Comparison of ENCODE assay signal across 20 mouse cellular contexts in genomic region chr4:129571551-129572084, GRCm38 (mm10). TPM values are rescaled to one million over a fixed set of nuclear protein-coding genes. Genes with fewer than 3 reads are reported as not detected.
DNase-seq lines count a peak whose midpoint lies in the region; ATAC-seq lines count a peak whose summit lies in the region.
"Had no signal": no experiment of that assay in that cellular context is flagged by ENCODE, and none has a peak within 500 bp of the region (broad histone marks: within the 10 kb centered on the region; RNA-seq: fewer than 3 reads in every experiment).

No protein-coding gene starts in this region.

- no peak overlapping the region for H3K4me3 ChIP-seq in midbrain, embryonic 11.5 days (ENCODE audit: low read depth, low read length)
- H3K4me3 ChIP-seq: forebrain, embryonic 13.5 days; layer of hippocampus, adult 2 months; limb, embryonic 12.5 days; midbrain, embryonic 12.5 days had no signal

- no peaks in the 10 kb centered on the region for H3K4me1 ChIP-seq in midbrain, embryonic 11.5 days (ENCODE audit: control insufficient read depth, insufficient read depth, low read length)
- H3K4me1 ChIP-seq: forebrain, embryonic 13.5 days; midbrain, embryonic 12.5 days had no signal

- H3K9ac ChIP-seq in midbrain, embryonic 11.5 days (ENCODE audit: low read length): no peak overlapping the region
- H3K9ac ChIP-seq: forebrain, embryonic 13.5 days; hindbrain, embryonic 14.5 days; limb, embryonic 12.5 days; midbrain, embryonic 12.5 days had no signal

- WGBS in midbrain, embryonic 11.5 days: 76% methylated on average over 8 of the region's 8 CpGs

- H3K4me2 ChIP-seq in midbrain, embryonic 11.5 days: no peak overlapping the region
- H3K4me2 ChIP-seq: forebrain, embryonic 13.5 days; hindbrain, embryonic 14.5 days; limb, embryonic 12.5 days; midbrain, embryonic 12.5 days had no signal

- peak; percentile 10 for DNase-seq in lung, postnatal 25 days (ENCODE audit: low spot score)
- DNase-seq in lung, postnatal 10 days: no peak
- peak; percentile 41 for DNase-seq in ES-CJ7 (ENCODE audit: low read depth, low spot score)
- peak; percentile 30 for DNase-seq in thymus, postnatal 14 days
- DNase-seq in midbrain, embryonic 11.5 days (ENCODE audit: low spot score, missing footprints): no peak
- DNase-seq in layer of hippocampus, adult 8-10 months (ENCODE audit: low spot score in 2 of 2): no peak
- DNase-seq: adrenal gland, adult 8-10 months; cerebellum, postnatal 25 days; gastrocnemius, postnatal 25 days; lung, adult 18-20 months; retina, postnatal 1 day; right cerebral cortex, postnatal 4 days had no signal

- no peaks in the 10 kb centered on the region for H3K36me3 ChIP-seq in midbrain, embryonic 11.5 days (ENCODE audit: control insufficient read depth, insufficient read depth, low read length)
- H3K36me3 ChIP-seq: limb, embryonic 12.5 days; midbrain, embryonic 12.5 days had no signal

- no peaks in the 10 kb centered on the region for H3K9me3 ChIP-seq in midbrain, embryonic 11.5 days (ENCODE audit: control insufficient read depth, low read length)
- H3K9me3 ChIP-seq: forebrain, embryonic 13.5 days; limb, embryonic 12.5 days; midbrain, embryonic 12.5 days had no signal

- H3K27me3 ChIP-seq in midbrain, embryonic 11.5 days (ENCODE audit: control insufficient read depth, insufficient read depth, low read length): no peaks in the 10 kb centered on the region
- H3K27me3 ChIP-seq: forebrain, embryonic 13.5 days; limb, embryonic 12.5 days; midbrain, embryonic 12.5 days; Patski had no signal

- H3K27ac ChIP-seq in midbrain, embryonic 11.5 days (ENCODE audit: low read depth, low read length): no peak overlapping the region
- H3K27ac ChIP-seq: forebrain, embryonic 13.5 days; hindbrain, embryonic 14.5 days; layer of hippocampus, adult 2 months; limb, embryonic 12.5 days; midbrain, embryonic 12.5 days had no signal

- peak; percentile 3 for ATAC-seq in activated CD4-positive, CD25-positive, alpha-beta regulatory T cell, adult 4 months
- no peak for ATAC-seq in midbrain, embryonic 11.5 days (ENCODE audit: low FRiP score)
- ATAC-seq: forebrain, embryonic 13.5 days; Patski had no signal

RNA-seq across cellular contexts. Expression of gene Lck, which starts 1.8 kb away (rescaled TPM):
- polyA plus RNA-seq in activated CD4-positive, CD25-positive, alpha-beta regulatory T cell, adult 4 months (2017; shearing (Covaris generic)): 1,000 to 10,000 TPM; 1,301 to 1,674 TPM
- 4.5 and 5.3 TPM in 2 replicates for polyA plus RNA-seq in midbrain, embryonic 11.5 days (2014; fragmentation: Nextera tagmentation; extraction: Ambion mirVana)
- total RNA-seq in layer of hippocampus, adult 8-10 months (2022): 1 to 10 TPM; 2.4 to 4.7 (median 3.6) TPM

RNA-seq across cellular contexts. Expression of gene Fam167b, which starts 6.7 kb away (rescaled TPM):
- polyA plus RNA-seq in activated CD4-positive, CD25-positive, alpha-beta regulatory T cell, adult 4 months (2017; shearing (Covaris generic)): 1 to 10 TPM; 1.3 to 1.6 TPM
- 0.19 and 0.46 TPM in 2 replicates for polyA plus RNA-seq in midbrain, embryonic 11.5 days (2014; fragmentation: Nextera tagmentation; extraction: Ambion mirVana)
- 1 to 10 TPM in 2 of 4 experiments, under 1 TPM in 1, not detected in 1; 0.70 to 2.4 (median 2.3) TPM for total RNA-seq in layer of hippocampus, adult 8-10 months (2022)
- total RNA-seq: neutrophil, adult 5-6 weeks had no signal
- polyA plus RNA-seq: Patski had no signal

RNA-seq across cellular contexts. Expression of gene Eif3i, which starts 28.8 kb away (rescaled TPM):
- polyA plus RNA-seq in activated CD4-positive, CD25-positive, alpha-beta regulatory T cell, adult 4 months (2017; shearing (Covaris generic)): 100 to 1,000 TPM; 377 to 435 TPM
- polyA plus RNA-seq in midbrain, embryonic 11.5 days (2014; fragmentation: Nextera tagmentation; extraction: Ambion mirVana): 251 and 259 TPM in 2 replicates
- 100 to 1,000 TPM; 119 to 128 (median 123) TPM for total RNA-seq in layer of hippocampus, adult 8-10 months (2022)

RNA-seq across cellular contexts. Expression of gene Tmem234, which starts 28.9 kb away (rescaled TPM):
- polyA plus RNA-seq in activated CD4-positive, CD25-positive, alpha-beta regulatory T cell, adult 4 months (2017; shearing (Covaris generic)): 100 to 1,000 TPM; 296 to 341 TPM
- 178 and 188 TPM in 2 replicates for polyA plus RNA-seq in midbrain, embryonic 11.5 days (2014; fragmentation: Nextera tagmentation; extraction: Ambion mirVana)
- total RNA-seq in layer of hippocampus, adult 8-10 months (2022): 10 to 100 TPM; 77.3 to 91.3 (median 84.6) TPM

RNA-seq across cellular contexts. Expression of gene Hdac1, which starts 29.1 kb away (rescaled TPM):
- 100 to 1,000 TPM; 225 to 283 TPM for polyA plus RNA-seq in activated CD4-positive, CD25-positive, alpha-beta regulatory T cell, adult 4 months (2017; shearing (Covaris generic))
- polyA plus RNA-seq in midbrain, embryonic 11.5 days (2014; fragmentation: Nextera tagmentation; extraction: Ambion mirVana): 225 and 234 TPM in 2 replicates
- 10 to 100 TPM; 37.7 to 48.1 (median 44.5) TPM for total RNA-seq in layer of hippocampus, adult 8-10 months (2022)

Comparison
In these comparisons a context has a peak if more than half of its experiments do, and no peak if none do; other contexts are left out.
1. DNase-seq: peak in lung, postnatal 25 days (single experiment), ES-CJ7 (single experiment) and thymus, postnatal 14 days (single experiment); none in lung, postnatal 10 days (single experiment), midbrain, embryonic 11.5 days (single experiment) and layer of hippocampus, adult 8-10 months (0 of 2).
2. RNA of gene Lck, which starts 1.8 kb away (polyA plus RNA-seq): 1,301 to 1,674 TPM in activated CD4-positive, CD25-positive, alpha-beta regulatory T cell, adult 4 months; 4.5 to 5.3 TPM in midbrain, embryonic 11.5 days; every median in the first group is over 100 times any median in the second.